Mouse (Mus musculus) heart, embryonic 13.5 days (tissue): ENCODE measurements around the gene Rpl3. TPM values are rescaled to one million over a fixed set of nuclear protein-coding genes. Genes with fewer than 3 reads are reported as not detected.

Experiments used
- ATAC-seq: fragments of 200-750 bp; cut with Nextera tagmentation; 2 replicates; pipeline ENCODE4 v1.8.0; 2017; ENCODE audit warnings: moderate TSS enrichment; ENCODE audit not compliant: insufficient number of reproducible peaks, low FRiP score, low TSS enrichment; ENCODE audit errors: extremely low read depth
- H3K27ac ChIP-seq: fragments of 300-500 bp; sonication (generic); replicated peaks from 2 replicates; pipeline ENCODE4 v1.5.1; 2015; ENCODE audit warnings: moderate library complexity, mild to moderate bottlenecking, inconsistent platforms
- H3K27me3 ChIP-seq: fragments of 300-500 bp; sonication (generic); replicated peaks from 2 replicates; pipeline ENCODE4 v1.6.1; 2015; ENCODE audit warnings: mild to moderate bottlenecking, inconsistent platforms
- H3K36me3 ChIP-seq: fragments of 300-500 bp; sonication (generic); 2 replicates; pipeline ENCODE4 v1.6.1; 2015; ENCODE audit warnings: mild to moderate bottlenecking, inconsistent platforms
- H3K4me1 ChIP-seq: fragments of 300-500 bp; sonication (generic); 2 replicates; pipeline ENCODE4 v1.6.1; 2015; ENCODE audit warnings: inconsistent platforms
- H3K4me2 ChIP-seq: fragments of 300-500 bp; sonication (generic); 2 replicates; pipeline ENCODE4 v1.6.1; 2015; ENCODE audit warnings: inconsistent platforms, mild to moderate bottlenecking, moderate library complexity
- H3K4me3 ChIP-seq: fragments of 300-500 bp; sonication (generic); 2 replicates; pipeline ENCODE4 v1.5.1; 2015; ENCODE audit warnings: moderate library complexity, mild to moderate bottlenecking, inconsistent platforms
- H3K9ac ChIP-seq: fragments of 300-500 bp; sonication (generic); 2 replicates; pipeline ENCODE4 v1.6.1; 2015; ENCODE audit warnings: inconsistent platforms, mild to moderate bottlenecking, moderate library complexity
- H3K9me3 ChIP-seq: fragments of 300-500 bp; sonication (generic); 2 replicates; pipeline ENCODE4 v1.6.1; 2016; ENCODE audit warnings: inconsistent platforms
- WGBS: fragments of 180-500 bp; shearing (Covaris S2); methylation state at CpG from one replicate; pipeline ENCODE4 v1.1.7; 2015; ENCODE audit warnings: mixed read lengths; 5-methylcytosine and 5-hydroxymethylcytosine counted together
- polyA plus RNA-seq: library from polyadenylated mRNA; unstranded; fragments of >200 nt; fragmentation: Nextera tagmentation; extraction: Ambion mirVana; gene quantifications from 2 replicates; pipeline ENCODE4 v1.2.1, GENCODE M21; 2015

Gene Rpl3
- polyA plus RNA-seq, 1 experiment from 2014 or later, result 603 TPM

GRCm38 (mm10) chr15:80114414-80114813 is 22.7 kb upstream of the Rpl3 start:
- Histone ChIP-seq H3K36me3 (0 out of 2 replicates have a peak, but pooled peaks cover 6% of the 10 kb centered on the region), H3K4me1 (peaks cover 7% of the 10 kb centered on the region; the same call in 1 of the 2 replicates), H3K4me3 (no peak overlapping the region), H3K9ac (no peak overlapping the region), H3K9me3 (no peaks in the 10 kb centered on the region), H3K27me3 (0 out of 2 replicates have a peak, but pooled peaks cover 6% of the 10 kb centered on the region), H3K27ac (no peak overlapping the region), H3K4me2 (no peak overlapping the region)
- WGBS, result 85% methylated on average over 7 of the region's 7 CpGs
- ATAC-seq, result no peak

GRCm38 (mm10) chr15:80112499-80112898 is 20.8 kb upstream of the Rpl3 start:
- H3K9ac ChIP-seq, result no peak overlapping the region
- ATAC-seq, result no peak
- H3K36me3 ChIP-seq, result 0 out of 2 replicates have a peak, but pooled peaks cover 6% of the 10 kb centered on the region
- WGBS, result 40% methylated on average over 2 of the region's 2 CpGs
- H3K4me2 ChIP-seq, result no peak overlapping the region
- H3K9me3 ChIP-seq, result no peaks in the 10 kb centered on the region
- no peaks in the 10 kb centered on the region for H3K27me3 ChIP-seq
- no peak overlapping the region for H3K27ac ChIP-seq
- H3K4me3 ChIP-seq, result no peak overlapping the region
- peaks cover 7% of the 10 kb centered on the region; the same call in 1 of the 2 replicates for H3K4me1 ChIP-seq

GRCm38 (mm10) chr15:80111436-80111835 is 19.8 kb upstream of the Rpl3 start:
- 0 out of 2 replicates have a peak, but pooled peaks cover 6% of the 10 kb centered on the region for H3K36me3 ChIP-seq
- peaks cover 7% of the 10 kb centered on the region; the same call in 1 of the 2 replicates for H3K4me1 ChIP-seq
- no peak overlapping the region for H3K4me3 ChIP-seq
- H3K9ac ChIP-seq, result no peak overlapping the region
- no peaks in the 10 kb centered on the region for H3K27me3 ChIP-seq
- no peaks in the 10 kb centered on the region for H3K9me3 ChIP-seq
- no peak overlapping the region for H3K4me2 ChIP-seq
- no peak overlapping the region for H3K27ac ChIP-seq
- ATAC-seq, result no peak
- whole genome bisulfite sequencing, result 74% methylated on average over 12 of the region's 12 CpGs

GRCm38 (mm10) chr15:80107575-80107974 is 15.9 kb upstream of the Rpl3 start:
- Histone ChIP-seq H3K27ac (no peak overlapping the region), H3K9me3 (no peaks in the 10 kb centered on the region), H3K36me3 (0 out of 2 replicates have a peak, but pooled peaks cover 6% of the 10 kb centered on the region), H3K27me3 (no peaks in the 10 kb centered on the region; the same call in 1 of the 2 replicates), H3K4me2 (no peak overlapping the region), H3K9ac (no peak overlapping the region), H3K4me1 (peaks cover 12% of the 10 kb centered on the region), H3K4me3 (no peak overlapping the region)
- ATAC-seq, result no peak
- WGBS, result 74% methylated on average over 3 of the region's 3 CpGs

GRCm38 (mm10) chr15:80107143-80107542 is 15.5 kb upstream of the Rpl3 start:
- ATAC-seq, result no peak
- H3K9ac ChIP-seq, result no peak overlapping the region
- no peak overlapping the region for H3K4me2 ChIP-seq
- H3K9me3 ChIP-seq, result no peaks in the 10 kb centered on the region
- H3K27ac ChIP-seq, result no peak overlapping the region
- H3K36me3 ChIP-seq, result 0 out of 2 replicates have a peak, but pooled peaks cover 3% of the 10 kb centered on the region
- H3K27me3 ChIP-seq, result peaks cover 1% of the 10 kb centered on the region; the same call in 1 of the 2 replicates
- 87% methylated on average over 8 of the region's 8 CpGs for WGBS
- H3K4me1 ChIP-seq, result peaks cover 12% of the 10 kb centered on the region
- H3K4me3 ChIP-seq, result no peak overlapping the region

- Histone ChIP-seq H3K4me2 (no peak overlapping the region), H3K4me3 (no peak overlapping the region), H3K36me3 (no peaks in the 10 kb centered on the region), H3K9ac (0 out of 2 replicates have a peak overlapping the region, but pooled peaks have one; percentile 14), H3K27me3 (peaks cover 13% of the 10 kb centered on the region; the same call in 1 of the 2 replicates), H3K4me1 (peaks cover 12% of the 10 kb centered on the region), H3K9me3 (no peaks in the 10 kb centered on the region), H3K27ac (peak overlapping the region; percentile 66)
- WGBS, result 50% methylated on average over 12 of the region's 12 CpGs
- no peak for ATAC-seq
These were observed 14.1 kb upstream of the Rpl3 start for GRCm38 (mm10) chr15:80105490-80106410.

GRCm38 (mm10) chr15:80102495-80102894 is 10.8 kb upstream of the Rpl3 start:
- ATAC-seq, result no peak
- 81% methylated on average over 6 of the region's 6 CpGs for WGBS
- Histone ChIP-seq H3K27me3 (peaks cover 37% of the 10 kb centered on the region), H3K4me2 (no peak overlapping the region), H3K4me3 (no peak overlapping the region), H3K9ac (no peak overlapping the region), H3K36me3 (no peaks in the 10 kb centered on the region), H3K4me1 (peaks cover 33% of the 10 kb centered on the region), H3K27ac (no peak overlapping the region), H3K9me3 (no peaks in the 10 kb centered on the region)

- no peak overlapping the region for H3K4me3 ChIP-seq
- no peak overlapping the region for H3K27ac ChIP-seq
- peaks cover 41% of the 10 kb centered on the region for H3K27me3 ChIP-seq
- H3K9ac ChIP-seq, result no peak overlapping the region
- 70% methylated on average over 6 of the region's 6 CpGs for WGBS
- peaks cover 43% of the 10 kb centered on the region for H3K4me1 ChIP-seq
- ATAC-seq, result no peak
- no peaks in the 10 kb centered on the region for H3K9me3 ChIP-seq
- no peak overlapping the region for H3K4me2 ChIP-seq
- H3K36me3 ChIP-seq, result no peaks in the 10 kb centered on the region
These were observed 9.8 kb upstream of the Rpl3 start for GRCm38 (mm10) chr15:80101503-80101902.

- H3K4me2 ChIP-seq, result no peak overlapping the region
- H3K27me3 ChIP-seq, result peaks cover 47% of the 10 kb centered on the region
- ATAC-seq, result no peak
- H3K36me3 ChIP-seq, result no peaks in the 10 kb centered on the region
- H3K4me1 ChIP-seq, result peaks cover 46% of the 10 kb centered on the region
- H3K9ac ChIP-seq, result 0 out of 2 replicates have a peak overlapping the region, but pooled peaks have one; percentile 2
- no peaks in the 10 kb centered on the region for H3K9me3 ChIP-seq
- H3K27ac ChIP-seq, result no peak overlapping the region
- 74% methylated on average over 10 of the region's 10 CpGs for WGBS
- H3K4me3 ChIP-seq, result no peak overlapping the region
These were observed 9.2 kb upstream of the Rpl3 start for GRCm38 (mm10) chr15:80100871-80101270.

GRCm38 (mm10) chr15:80100196-80100595 is 8.5 kb upstream of the Rpl3 start:
- Histone ChIP-seq H3K36me3 (no peaks in the 10 kb centered on the region), H3K27ac (no peak overlapping the region), H3K9me3 (no peaks in the 10 kb centered on the region), H3K4me3 (no peak overlapping the region), H3K27me3 (peaks cover 52% of the 10 kb centered on the region), H3K4me2 (no peak overlapping the region), H3K9ac (no peak overlapping the region), H3K4me1 (peaks cover 40% of the 10 kb centered on the region)
- no peak for ATAC-seq
- 63% methylated on average over 3 of the region's 3 CpGs for WGBS

- no peak for ATAC-seq
- no peaks in the 10 kb centered on the region for H3K36me3 ChIP-seq
- no peak overlapping the region for H3K9ac ChIP-seq
- no peaks in the 10 kb centered on the region for H3K9me3 ChIP-seq
- H3K4me2 ChIP-seq, result no peak overlapping the region
- H3K4me3 ChIP-seq, result no peak overlapping the region
- peaks cover 34% of the 10 kb centered on the region for H3K4me1 ChIP-seq
- peaks cover 52% of the 10 kb centered on the region for H3K27me3 ChIP-seq
- H3K27ac ChIP-seq, result no peak overlapping the region
- 55% methylated on average over 3 of the region's 3 CpGs for WGBS
These were observed 7.8 kb upstream of the Rpl3 start for GRCm38 (mm10) chr15:80099477-80099876.
